Mouse (Mus musculus) liver, adult 2 months (tissue): ENCODE results near the gene Fam234a.

Source experiments
- CTCF ChIP-seq: fragments of 200-500 bp; IDR thresholded peaks from 2 replicates; pipeline ENCODE4 v1.5.1; 2011; ENCODE audit warnings: low read depth, low read length, control low read depth
- POLR2A ChIP-seq: fragments of 200-500 bp; IDR thresholded peaks from 2 replicates; pipeline ENCODE4 v1.6.1; 2011; ENCODE audit warnings: low read length, control low read depth; ENCODE audit not compliant: insufficient read depth; ENCODE audit errors: extremely low read depth

GRCm38 (mm10) chr17:26201998-26202397 lies 42.0 kb downstream of the Fam234a start:
- no peak for TF ChIP-seq CTCF
- TF ChIP-seq POLR2A: no peak
